9 mouse cellular contexts compared by ENCODE assay signal in the genomic region with DNA sequence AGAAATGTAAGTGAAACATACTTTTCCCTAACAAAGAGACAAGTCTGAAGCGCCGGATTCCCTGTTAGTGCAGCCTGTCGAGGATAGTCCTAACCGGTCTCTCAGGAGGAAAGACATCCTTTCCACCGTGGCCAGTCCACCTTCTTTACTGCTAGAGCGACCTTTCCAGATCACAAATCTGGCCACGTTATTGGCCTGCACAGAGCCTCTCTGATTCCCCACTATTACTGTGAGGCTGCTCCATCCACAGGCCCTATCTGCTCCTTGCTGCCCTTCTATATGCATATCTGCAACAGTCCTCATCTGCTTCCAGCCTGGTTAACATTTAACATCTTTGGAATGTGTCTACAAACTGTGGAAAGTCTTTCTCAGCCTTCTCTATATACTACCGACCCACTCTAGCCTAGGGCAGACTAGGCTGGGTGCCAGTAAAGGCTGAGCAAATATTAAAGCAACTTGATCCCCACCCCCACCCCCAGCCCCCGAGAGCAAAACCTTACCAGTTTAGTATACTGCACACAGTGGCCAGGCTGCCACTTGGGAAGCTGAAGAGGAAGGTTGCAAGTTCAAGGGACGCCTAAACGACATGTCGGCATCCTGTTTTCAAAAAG. TPM values are rescaled to one million over a fixed set of nuclear protein-coding genes. Genes with fewer than 3 reads are reported as not detected.
A peak's percentile ranks its signal among the peaks of the same experiment; 100 is the strongest.
DNase-seq lines count a peak whose midpoint lies in the region; ATAC-seq and TF ChIP-seq lines count a peak whose summit lies in the region.
"Had no signal": no experiment of that assay in that cellular context is flagged by ENCODE, and none has a peak within 500 bp of the region (broad histone marks: within the 10 kb centered on the region; RNA-seq: fewer than 3 reads in every experiment).

No protein-coding gene starts in this region.

- H3K4me1 ChIP-seq in heart, embryonic 16.5 days (ENCODE audit: control insufficient read depth, insufficient read depth, low read length): peaks cover 29% of the 10 kb centered on the region
- peaks cover 46% of the 10 kb centered on the region for H3K4me1 ChIP-seq in intestine, embryonic 14.5 days (replicated peaks; ENCODE audit: control insufficient read depth, insufficient read depth, low read length)

- TF ChIP-seq CTCF in left cerebral cortex, adult 2 months (IDR thresholded peaks at IDR 0.05): no peak

- H3K4me3 ChIP-seq in heart, embryonic 16.5 days (ENCODE audit: low read length): no peak overlapping the region
- H3K4me3 ChIP-seq in intestine, embryonic 14.5 days (ENCODE audit: low read depth, low read length): no peak overlapping the region
- no peak overlapping the region for H3K4me3 ChIP-seq in left cerebral cortex, adult 2 months

- ATAC-seq in heart, embryonic 16.5 days (replicated peaks; ENCODE audit: extremely low read depth, insufficient read depth, low FRiP score): no peak
- peak; percentile 51 for ATAC-seq in intestine, embryonic 14.5 days (replicated peaks; ENCODE audit: low FRiP score, low TSS enrichment, low read depth)
- ATAC-seq in CD4-positive, CD25-positive, alpha-beta regulatory T cell, adult 4 months: no peak

- 0 out of 2 replicates have a peak, but pooled peaks cover 2% of the 10 kb centered on the region for H3K9me3 ChIP-seq in heart, embryonic 16.5 days (replicated peaks; ENCODE audit: control insufficient read depth, low read length)
- H3K9me3 ChIP-seq in intestine, embryonic 14.5 days (ENCODE audit: control insufficient read depth, low read length): no peaks in the 10 kb centered on the region
- H3K9me3 ChIP-seq: G1E had no signal

- 51% methylated on average over 12 of the region's 12 CpGs for WGBS in heart, embryonic 16.5 days
- 49% methylated on average over 12 of the region's 12 CpGs for WGBS in intestine, embryonic 14.5 days

- DNase-seq in heart, adult 18-20 months: no peak
- peak; percentile 52 for DNase-seq in intestine, embryonic 14.5 days (ENCODE audit: low spot score)
- peak; percentile 86 to 90 for DNase-seq in kidney, postnatal 25 days
- DNase-seq in lung, postnatal 4 days: peak; percentile 49 to 66
- DNase-seq in left cerebral cortex, adult 2 months (ENCODE audit: extremely low spot score in 1 of 2, low spot score in 2 of 2): no peak
- no peak for DNase-seq in gastrocnemius, postnatal 10 days

- intact Hi-C loops in left cerebral cortex, adult 2 months (cut with DNase I): no loop called here

- peak overlapping the region; percentile 64 for H3K27ac ChIP-seq in heart, embryonic 16.5 days (ENCODE audit: low read length)
- H3K27ac ChIP-seq in intestine, embryonic 14.5 days (ENCODE audit: low read depth): peak overlapping the region; percentile 61
- no peak overlapping the region for H3K27ac ChIP-seq in left cerebral cortex, adult 2 months

- H3K9ac ChIP-seq in heart, embryonic 16.5 days (ENCODE audit: low read length): no peak overlapping the region
- H3K9ac ChIP-seq in intestine, embryonic 14.5 days (ENCODE audit: low read length): no peak overlapping the region

- no peak overlapping the region for H3K4me2 ChIP-seq in heart, embryonic 16.5 days (ENCODE audit: low read depth, low read length)
- no peak overlapping the region for H3K4me2 ChIP-seq in intestine, embryonic 14.5 days (ENCODE audit: low read length)

- H3K36me3 ChIP-seq in heart, embryonic 16.5 days (ENCODE audit: control insufficient read depth, insufficient read depth): no peaks in the 10 kb centered on the region
- no peaks in the 10 kb centered on the region for H3K36me3 ChIP-seq in intestine, embryonic 14.5 days (ENCODE audit: control insufficient read depth, insufficient read depth, low read length)

- H3K27me3 ChIP-seq in heart, embryonic 16.5 days (ENCODE audit: control insufficient read depth, insufficient read depth, low read length): no peaks in the 10 kb centered on the region
- H3K27me3 ChIP-seq in intestine, embryonic 14.5 days (replicated peaks; ENCODE audit: control insufficient read depth, insufficient read depth, low read length): no peaks in the 10 kb centered on the region

RNA-seq across cellular contexts. Expression of a gene that starts 44.1 kb away (rescaled TPM):
- polyA plus RNA-seq in heart, embryonic 16.5 days (2015; fragmentation: Nextera tagmentation; extraction: Ambion mirVana): 40.0 and 41.0 TPM in 2 replicates
- total RNA-seq in heart, adult 18-20 months (2021): 100 to 1,000 TPM; 107 to 116 TPM
- 16.3 and 19.4 TPM in 2 replicates for polyA plus RNA-seq in intestine, embryonic 14.5 days (2014; fragmentation: Nextera tagmentation; extraction: Ambion mirVana)
- 100 to 1,000 TPM; 216 to 221 TPM for total RNA-seq in left cerebral cortex, adult 2 months (2021)
- 10 to 100 TPM; 29.4 to 56.3 TPM for polyA plus RNA-seq in CD4-positive, CD25-positive, alpha-beta regulatory T cell, adult 4 months (2017; shearing (Covaris generic))
- total RNA-seq in gastrocnemius, postnatal 10 days (2021): 10 to 100 TPM; 38.6 to 45.1 TPM

RNA-seq across cellular contexts. Expression of a gene that starts 44.5 kb away (rescaled TPM):
- 2.5 and 3.6 TPM in 2 replicates for polyA plus RNA-seq in heart, embryonic 16.5 days (2015; fragmentation: Nextera tagmentation; extraction: Ambion mirVana)
- 1 to 10 TPM; 3.3 TPM for total RNA-seq in heart, adult 18-20 months (2021)
- polyA plus RNA-seq in intestine, embryonic 14.5 days (2014; fragmentation: Nextera tagmentation; extraction: Ambion mirVana): 1.6 and 1.8 TPM in 2 replicates
- total RNA-seq in left cerebral cortex, adult 2 months (2021): 10 to 100 TPM; 11.7 to 12.5 TPM
- polyA plus RNA-seq in CD4-positive, CD25-positive, alpha-beta regulatory T cell, adult 4 months (2017; shearing (Covaris generic)): under 1 TPM; 0.23 to 0.53 TPM
- total RNA-seq in gastrocnemius, postnatal 10 days (2021): 1 to 10 TPM; 1.3 to 1.6 TPM

Comparison
In these comparisons a context has a peak if more than half of its experiments do, and no peak if none do; other contexts are left out.
1. DNase-seq: peak in intestine, embryonic 14.5 days (single experiment), kidney, postnatal 25 days (2 of 2) and lung, postnatal 4 days (2 of 2); none in heart, adult 18-20 months (0 of 2), left cerebral cortex, adult 2 months (0 of 2) and gastrocnemius, postnatal 10 days (single experiment).